ENCODE assay signal across 24 mouse cellular contexts in genomic region chr17:73231337-73231736, GRCm38 (mm10).
"Had no signal": no experiment of that assay in that cellular context is flagged by ENCODE, and none has a peak within 500 bp of the region (broad histone marks: within the 10 kb centered on the region; RNA-seq: fewer than 3 reads in every experiment).

No protein-coding gene starts in this region.

- H3K27me3 ChIP-seq: embryonic facial prominence, embryonic 12.5 days; embryonic facial prominence, embryonic 13.5 days; embryonic facial prominence, embryonic 15.5 days; forebrain, embryonic 12.5 days; forebrain, embryonic 13.5 days; forebrain, embryonic 15.5 days had no signal

- H3K4me1 ChIP-seq: embryonic facial prominence, embryonic 12.5 days; embryonic facial prominence, embryonic 15.5 days; forebrain, embryonic 10.5 days had no signal

- H3K9ac ChIP-seq: embryonic facial prominence, embryonic 12.5 days; embryonic facial prominence, embryonic 13.5 days; embryonic facial prominence, embryonic 15.5 days; forebrain, embryonic 12.5 days; forebrain, embryonic 13.5 days; forebrain, embryonic 15.5 days; forebrain, postnatal 0 days had no signal

- DNase-seq: cerebellum, adult 9-10 months; cerebellum, adult 9-11 months; cerebellum, postnatal 10 days; cerebellum, postnatal 14 days; cerebellum, postnatal 25 days; cerebellum, postnatal 36 days; embryo, embryonic 11 days; forebrain, postnatal 0 days; gastrocnemius, adult 2 months; gastrocnemius, postnatal 10 days; gastrocnemius, postnatal 14 days; gastrocnemius, postnatal 25 days; gastrocnemius, postnatal 36 days; heart, adult 18-20 months had no signal

- H3K4me3 ChIP-seq: embryonic facial prominence, embryonic 10.5 days; embryonic facial prominence, embryonic 12.5 days; embryonic facial prominence, embryonic 13.5 days; embryonic facial prominence, embryonic 15.5 days; erythroblast, embryonic 14.5 days; forebrain, embryonic 10.5 days; forebrain, embryonic 12.5 days; forebrain, embryonic 13.5 days; forebrain, embryonic 15.5 days; gastrocnemius, adult 2 months had no signal

- H3K9me3 ChIP-seq: embryonic facial prominence, embryonic 10.5 days; embryonic facial prominence, embryonic 12.5 days; embryonic facial prominence, embryonic 13.5 days; embryonic facial prominence, embryonic 15.5 days; forebrain, embryonic 10.5 days; forebrain, embryonic 12.5 days; forebrain, embryonic 13.5 days; forebrain, embryonic 15.5 days had no signal

- ATAC-seq: forebrain, embryonic 13.5 days; forebrain, embryonic 15.5 days; forebrain, embryonic 16.5 days had no signal

- H3K27ac ChIP-seq: embryonic facial prominence, embryonic 10.5 days; embryonic facial prominence, embryonic 12.5 days; embryonic facial prominence, embryonic 13.5 days; embryonic facial prominence, embryonic 15.5 days; forebrain, embryonic 10.5 days; forebrain, embryonic 12.5 days; forebrain, embryonic 13.5 days; gastrocnemius, adult 2 months had no signal

- H3K36me3 ChIP-seq: embryonic facial prominence, embryonic 10.5 days; embryonic facial prominence, embryonic 12.5 days; embryonic facial prominence, embryonic 13.5 days; embryonic facial prominence, embryonic 15.5 days; forebrain, embryonic 10.5 days; forebrain, embryonic 12.5 days; forebrain, embryonic 15.5 days had no signal
